Mouse (Mus musculus) erythroblast, embryonic 14.5 days (primary cell): ENCODE measurements around the gene Rarb. TPM values are rescaled to one million over a fixed set of nuclear protein-coding genes. Genes with fewer than 3 reads are reported as not detected.

Experiments
- H3K27me3 ChIP-seq: 2 replicates; pipeline ENCODE4 v1.6.1; 2012; ENCODE audit warnings: inconsistent platforms; ENCODE audit not compliant: control insufficient read depth
- H3K36me3 ChIP-seq: 2 replicates; pipeline ENCODE4 v1.6.1; 2012; ENCODE audit warnings: mild to moderate bottlenecking, inconsistent platforms; ENCODE audit not compliant: control insufficient read depth
- H3K4me1 ChIP-seq: 2 replicates; pipeline ENCODE4 v1.6.1; 2012; ENCODE audit warnings: inconsistent platforms; ENCODE audit not compliant: control insufficient read depth
- H3K4me3 ChIP-seq: replicated peaks from 2 replicates; pipeline ENCODE3; 2012; ENCODE audit warnings: moderate library complexity, mild to moderate bottlenecking, inconsistent platforms
- H3K9me3 ChIP-seq: 2 replicates; pipeline ENCODE4 v1.6.1; 2012; ENCODE audit warnings: low read length, inconsistent platforms, mixed read lengths; ENCODE audit not compliant: control insufficient read depth
- GATA1 ChIP-seq: IDR thresholded peaks from 2 replicates; pipeline ENCODE4 v1.6.1; 2012; ENCODE audit warnings: low read length, inconsistent platforms, mixed read lengths
- TAL1 ChIP-seq: IDR thresholded peaks from 3 replicates; pipeline ENCODE4 v1.6.1; 2012; ENCODE audit warnings: low read length, inconsistent platforms, mixed read lengths
- polyA plus RNA-seq: library from polyadenylated mRNA; stranded (reverse); fragments of >175 nt; gene quantifications from 2 replicates; pipeline ENCODE4 v1.2.3, GENCODE M21; 2012

Gene Rarb
- polyA plus RNA-seq, 1 experiment = not detected

GRCm38 (mm10) chr14:16554319-16554642 is 264.7 kb downstream of the Rarb start:
- H3K27me3 ChIP-seq = no peaks in the 10 kb centered on the region
- no peaks in the 10 kb centered on the region for H3K36me3 ChIP-seq
- no peak for TF ChIP-seq TAL1
- no peak for TF ChIP-seq GATA1
- H3K4me3 ChIP-seq = no peak overlapping the region
- no peaks in the 10 kb centered on the region for H3K4me1 ChIP-seq
- no peaks in the 10 kb centered on the region for H3K9me3 ChIP-seq

GRCm38 (mm10) chr14:16552293-16552692 is 266.7 kb downstream of the Rarb start:
- TF ChIP-seq GATA1 (no peak), TAL1 (no peak)
- Histone ChIP-seq H3K9me3 (no peaks in the 10 kb centered on the region), H3K4me1 (no peaks in the 10 kb centered on the region), H3K4me3 (no peak overlapping the region), H3K27me3 (no peaks in the 10 kb centered on the region), H3K36me3 (no peaks in the 10 kb centered on the region)

GRCm38 (mm10) chr14:16551843-16552242 is 267.1 kb downstream of the Rarb start:
- TF ChIP-seq GATA1 (no peak), TAL1 (no peak)
- no peak overlapping the region for H3K4me3 ChIP-seq
- H3K27me3 ChIP-seq = no peaks in the 10 kb centered on the region
- no peaks in the 10 kb centered on the region for H3K9me3 ChIP-seq
- H3K4me1 ChIP-seq = no peaks in the 10 kb centered on the region
- no peaks in the 10 kb centered on the region for H3K36me3 ChIP-seq

GRCm38 (mm10) chr14:16548200-16548576 is 270.8 kb downstream of the Rarb start:
- no peaks in the 10 kb centered on the region for H3K36me3 ChIP-seq
- no peak overlapping the region for H3K4me3 ChIP-seq
- no peaks in the 10 kb centered on the region for H3K27me3 ChIP-seq
- TF ChIP-seq GATA1 (no peak), TAL1 (no peak)
- no peaks in the 10 kb centered on the region for H3K4me1 ChIP-seq
- H3K9me3 ChIP-seq = no peaks in the 10 kb centered on the region

- TF ChIP-seq GATA1 = no peak
- TF ChIP-seq TAL1 = no peak
- Histone ChIP-seq H3K4me3 (no peak overlapping the region), H3K4me1 (no peaks in the 10 kb centered on the region), H3K9me3 (no peaks in the 10 kb centered on the region), H3K36me3 (no peaks in the 10 kb centered on the region), H3K27me3 (no peaks in the 10 kb centered on the region)
These were observed 271.3 kb downstream of the Rarb start for GRCm38 (mm10) chr14:16547492-16548199.

- no peaks in the 10 kb centered on the region for H3K9me3 ChIP-seq
- no peak for TF ChIP-seq TAL1
- no peak for TF ChIP-seq GATA1
- no peaks in the 10 kb centered on the region for H3K27me3 ChIP-seq
- no peak overlapping the region for H3K4me3 ChIP-seq
- no peaks in the 10 kb centered on the region for H3K36me3 ChIP-seq
- H3K4me1 ChIP-seq = no peaks in the 10 kb centered on the region
These were observed 274.0 kb downstream of the Rarb start for GRCm38 (mm10) chr14:16544995-16545394.

- no peaks in the 10 kb centered on the region for H3K4me1 ChIP-seq
- no peak for TF ChIP-seq GATA1
- TF ChIP-seq TAL1 = no peak
- no peaks in the 10 kb centered on the region for H3K27me3 ChIP-seq
- H3K36me3 ChIP-seq = no peaks in the 10 kb centered on the region
- no peak overlapping the region for H3K4me3 ChIP-seq
- no peaks in the 10 kb centered on the region for H3K9me3 ChIP-seq
These were observed 277.3 kb downstream of the Rarb start for GRCm38 (mm10) chr14:16541641-16542040.

- TF ChIP-seq GATA1 = no peak
- no peak for TF ChIP-seq TAL1
- H3K9me3 ChIP-seq = no peaks in the 10 kb centered on the region
- H3K36me3 ChIP-seq = no peaks in the 10 kb centered on the region
- H3K27me3 ChIP-seq = no peaks in the 10 kb centered on the region
- H3K4me1 ChIP-seq = no peaks in the 10 kb centered on the region
- no peak overlapping the region for H3K4me3 ChIP-seq
These were observed 281.5 kb downstream of the Rarb start for GRCm38 (mm10) chr14:16537433-16537832.

- no peaks in the 10 kb centered on the region for H3K9me3 ChIP-seq
- H3K4me3 ChIP-seq = no peak overlapping the region
- no peaks in the 10 kb centered on the region for H3K4me1 ChIP-seq
- TF ChIP-seq TAL1 = no peak
- no peak for TF ChIP-seq GATA1
- no peaks in the 10 kb centered on the region for H3K36me3 ChIP-seq
- no peaks in the 10 kb centered on the region for H3K27me3 ChIP-seq
These were observed 290.3 kb downstream of the Rarb start for GRCm38 (mm10) chr14:16528631-16529030.

GRCm38 (mm10) chr14:16526120-16526519 is 292.8 kb downstream of the Rarb start:
- no peak overlapping the region for H3K4me3 ChIP-seq
- no peaks in the 10 kb centered on the region for H3K36me3 ChIP-seq
- H3K27me3 ChIP-seq = no peaks in the 10 kb centered on the region
- H3K4me1 ChIP-seq = no peaks in the 10 kb centered on the region
- H3K9me3 ChIP-seq = no peaks in the 10 kb centered on the region
- TF ChIP-seq TAL1 (no peak), GATA1 (no peak)
